Mouse (Mus musculus) lung, adult 2 months (tissue): ENCODE results near the gene Olfr633. TPM values are rescaled to one million over a fixed set of nuclear protein-coding genes. Genes with fewer than 3 reads are reported as not detected.

Experiments
- DNase-seq: peaks from one replicate; pipeline ENCODE4 v3.0.0; 2022
- H3K4me1 ChIP-seq: fragments of 200-500 bp; 2 replicates; pipeline ENCODE4 v1.6.1; 2011; ENCODE audit warnings: low read length; ENCODE audit not compliant: control insufficient read depth, insufficient read depth
- H3K4me3 ChIP-seq: fragments of 200-500 bp; replicated peaks from 2 replicates; pipeline ENCODE3; 2011; ENCODE audit warnings: low read depth, mild to moderate bottlenecking, control low read depth, low read length; ENCODE audit errors: extremely low read depth
- CTCF ChIP-seq: fragments of 200-500 bp; IDR thresholded peaks from 2 replicates; pipeline ENCODE4 v1.5.1; 2011; ENCODE audit warnings: mild to moderate bottlenecking, low read length, control low read depth; ENCODE audit not compliant: insufficient read depth
- POLR2A ChIP-seq: fragments of 200-500 bp; IDR thresholded peaks from 2 replicates; pipeline ENCODE4 v1.6.1; 2011; ENCODE audit warnings: low read depth, mild to moderate bottlenecking, control low read depth, low read length, borderline replicate concordance; ENCODE audit errors: extremely low read depth
- polyA plus RNA-seq: library from polyadenylated mRNA; depleted of rRNA; stranded (reverse); fragments of >200 nt; gene quantifications from 2 replicates; pipeline ENCODE4 v1.2.3, GENCODE M21; 2012; rRNA removed

Olfr633 gene
- polyA plus RNA-seq, 1 experiment, result not detected

DNA sequence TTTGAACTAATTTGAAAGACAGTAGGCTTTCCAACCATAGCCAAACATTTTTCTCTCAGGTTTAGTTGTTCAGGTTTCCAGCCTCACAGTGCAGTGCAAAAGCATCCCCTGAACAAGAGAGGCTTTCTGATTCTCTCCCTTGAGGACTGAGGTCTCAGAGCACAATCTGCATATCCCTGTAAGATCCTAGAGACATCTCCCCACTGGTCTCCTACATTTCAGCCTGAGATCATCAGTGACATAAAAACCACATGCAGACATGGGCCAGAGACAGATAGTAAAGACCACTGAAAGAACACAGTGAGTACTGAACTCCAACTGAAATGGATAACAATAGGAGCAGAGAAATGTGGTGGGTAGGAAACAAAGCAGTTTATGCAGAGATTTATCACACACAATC is 54.2 kb downstream of the Olfr633 start, which contains the start of gene Olfr638:
Gene Olfr638 (plus strand): TSS at position 301 of the 400 bp plus-strand sequence.
- no peaks in the 10 kb centered on the region for H3K4me1 ChIP-seq
- H3K4me3 ChIP-seq, result no peak within 1 kb of the TSS
- TF ChIP-seq CTCF (no peak), POLR2A (no peak)
- no peak for DNase-seq

Other genes with a start within 250 kb of the Olfr633 start
- gene Olfr243, start 229.8 kb upstream of the Olfr633 start, polyA plus RNA-seq, result not detected in 2 replicates
- gene Olfr628, start 214.1 kb upstream of the Olfr633 start, polyA plus RNA-seq, result not detected in 2 replicates
- not detected in 2 replicates for gene Olfr629, start 199.5 kb upstream of the Olfr633 start, polyA plus RNA-seq
- not detected in 2 replicates for gene Olfr630, start 187.1 kb upstream of the Olfr633 start, polyA plus RNA-seq
- gene Olfr69, start 172.8 kb upstream of the Olfr633 start, polyA plus RNA-seq, result not detected in 2 replicates
- gene Olfr68, start 164.7 kb upstream of the Olfr633 start, polyA plus RNA-seq, result not detected in 2 replicates
- not detected in 2 replicates for gene Olfr67, start 152.6 kb upstream of the Olfr633 start, polyA plus RNA-seq
- gene Hbb-bt, start 130.4 kb upstream of the Olfr633 start, polyA plus RNA-seq, result 1,037 and 2,074 TPM in 2 replicates
- gene Hbb-bs, start 116.3 kb upstream of the Olfr633 start, polyA plus RNA-seq, result 9,354 and 20,945 TPM in 2 replicates
- not detected in 2 replicates for gene Hbb-bh2, start 103.9 kb upstream of the Olfr633 start, polyA plus RNA-seq
- not detected in 2 replicates for gene Hbb-bh1, start 101.3 kb upstream of the Olfr633 start, polyA plus RNA-seq
- 0.37 TPM in 1 of 2 replicates, not detected in the other for gene Hbb-y, start 91.2 kb upstream of the Olfr633 start, polyA plus RNA-seq
- not detected in 2 replicates for gene Olfr66, start 58.2 kb upstream of the Olfr633 start, polyA plus RNA-seq
- not detected in 2 replicates for gene Olfr64, start 50.0 kb upstream of the Olfr633 start, polyA plus RNA-seq
- not detected in 2 replicates for gene Olfr65, start 41.0 kb upstream of the Olfr633 start, polyA plus RNA-seq
- not detected in 2 replicates for gene Olfr631, start 15.6 kb upstream of the Olfr633 start, polyA plus RNA-seq
- not detected in 2 replicates for gene Olfr632, start 10.1 kb upstream of the Olfr633 start, polyA plus RNA-seq
- gene Olfr635, start 26.7 kb downstream of the Olfr633 start, polyA plus RNA-seq, result not detected in 2 replicates
- gene Olfr638, start 54.3 kb downstream of the Olfr633 start, polyA plus RNA-seq, result not detected in 2 replicates
- gene Olfr639, start 72.9 kb downstream of the Olfr633 start, polyA plus RNA-seq, result not detected in 2 replicates
- not detected in 2 replicates for gene Olfr640, start 81.1 kb downstream of the Olfr633 start, polyA plus RNA-seq
- gene Olfr641, start 91.0 kb downstream of the Olfr633 start, polyA plus RNA-seq, result not detected in 2 replicates
- not detected in 2 replicates for gene Olfr642, start 108.2 kb downstream of the Olfr633 start, polyA plus RNA-seq
- not detected in 2 replicates for gene 4930516K23Rik, start 117.0 kb downstream of the Olfr633 start, polyA plus RNA-seq
- gene Olfr644, start 127.4 kb downstream of the Olfr633 start, polyA plus RNA-seq, result not detected in 2 replicates
- gene Olfr645, start 141.0 kb downstream of the Olfr633 start, polyA plus RNA-seq, result not detected in 2 replicates
- not detected in 2 replicates for gene Olfr646, start 160.4 kb downstream of the Olfr633 start, polyA plus RNA-seq
- gene Ubqln5, start 185.4 kb downstream of the Olfr633 start, polyA plus RNA-seq, result not detected in 2 replicates
- gene Olfr643, start 193.0 kb downstream of the Olfr633 start, polyA plus RNA-seq, result not detected in 2 replicates
- not detected in 2 replicates for gene Ubqln3, start 198.8 kb downstream of the Olfr633 start, polyA plus RNA-seq
- not detected in 2 replicates for gene Ubqlnl, start 206.1 kb downstream of the Olfr633 start, polyA plus RNA-seq
- not detected in 2 replicates for gene Olfm5, start 220.4 kb downstream of the Olfr633 start, polyA plus RNA-seq
- 0.04 TPM in 1 of 2 replicates, not detected in the other for gene Olfr648, start 239.0 kb downstream of the Olfr633 start, polyA plus RNA-seq